Mouse (Mus musculus): ENCODE results near the gene Arel1.

GRCm38 (mm10) chr12:85007021-85007420 is 36.3 kb upstream of the Arel1 start:
- TF ChIP-seq CTCF (IDR thresholded peaks at IDR 0.05; ENCODE audit: borderline replicate concordance, control insufficient read depth, extremely low read depth, insufficient read depth, low read length, poor library complexity) (no peak), POLR2A (IDR thresholded peaks at IDR 0.05; ENCODE audit: control insufficient read depth, extremely low read depth, insufficient read depth, low read length, poor library complexity) (no peak)
